Mouse (Mus musculus) thymus, postnatal 0 days (tissue): ENCODE data around the gene Glyctk. TPM values are rescaled to one million over a fixed set of nuclear protein-coding genes. Genes with fewer than 3 reads are reported as not detected.

Experiments
- microRNA counts: library from miRNA; unstranded; fragments of <30 nt; microRNA quantifications from one replicate; lab custom pipeline; 2015
- microRNA-seq: library from miRNA; unstranded; fragments of <30 nt; microRNA quantifications from one replicate; pipeline ENCODE4, GENCODE M21; 2016; ENCODE audit warnings: borderline number of aligned reads
- polyA plus RNA-seq: library from polyadenylated mRNA; unstranded; fragments of >200 nt; fragmentation: Nextera tagmentation; extraction: Ambion mirVana; gene quantifications from 2 replicates; pipeline ENCODE4 v1.2.1, GENCODE M21; 2015

Gene Glyctk
- polyA plus RNA-seq, 1 experiment from 2014 or later: 4.3 TPM

MicroRNAs encoded within 50 kb of the gene (microRNA counts, 519-probe panel; counts per million panel counts)
- microRNA mmu-let-7g (lab: Ali Mortazavi, UCI): 8,555 counts per million, percentile 98 among the panel's probes with 10 or more counts

Small RNAs within 50 kb of the gene (microRNA-seq; reads per million reads assigned to microRNA genes)
- gene Mir135a-1 (not detected), gene Mirlet7g (84,259 reads per million, percentile 100 among the genes with 10 or more reads in this experiment)

Other genes with a start within 250 kb of the Glyctk start
- 0.28 and 0.42 TPM in 2 replicates for gene Col6a5, start 197.5 kb downstream of the Glyctk start, polyA plus RNA-seq
- 0.34 and 1.1 TPM in 2 replicates for gene Col6a4, start 61.4 kb downstream of the Glyctk start, polyA plus RNA-seq
- gene Wdr82, start 12.8 kb upstream of the Glyctk start, polyA plus RNA-seq: 19.1 and 20.5 TPM in 2 replicates
- gene Ppm1m, start 41.6 kb upstream of the Glyctk start, polyA plus RNA-seq: 21.0 and 21.4 TPM in 2 replicates
- gene Twf2, start 45.0 kb upstream of the Glyctk start, polyA plus RNA-seq: 138 and 141 TPM in 2 replicates
- gene Tlr9, start 64.5 kb upstream of the Glyctk start, polyA plus RNA-seq: 0.12 and 0.30 TPM in 2 replicates
- gene Alas1, start 90.5 kb upstream of the Glyctk start, polyA plus RNA-seq: 80.1 and 93.8 TPM in 2 replicates
- 35.6 and 37.2 TPM in 2 replicates for gene Poc1a, start 122.9 kb upstream of the Glyctk start, polyA plus RNA-seq
- gene Dusp7, start 210.5 kb upstream of the Glyctk start, polyA plus RNA-seq: 9.1 and 11.3 TPM in 2 replicates